Mouse (Mus musculus): ENCODE results near the gene Ppp3cb. TPM values are rescaled to one million over a fixed set of nuclear protein-coding genes. Genes with fewer than 3 reads are reported as not detected.

Ppp3cb gene
- 8.3 and 20.8 TPM in 2 replicates for polyA plus RNA-seq (2012; rRNA removed; ENCODE audit: low replicate concordance)

DNA sequence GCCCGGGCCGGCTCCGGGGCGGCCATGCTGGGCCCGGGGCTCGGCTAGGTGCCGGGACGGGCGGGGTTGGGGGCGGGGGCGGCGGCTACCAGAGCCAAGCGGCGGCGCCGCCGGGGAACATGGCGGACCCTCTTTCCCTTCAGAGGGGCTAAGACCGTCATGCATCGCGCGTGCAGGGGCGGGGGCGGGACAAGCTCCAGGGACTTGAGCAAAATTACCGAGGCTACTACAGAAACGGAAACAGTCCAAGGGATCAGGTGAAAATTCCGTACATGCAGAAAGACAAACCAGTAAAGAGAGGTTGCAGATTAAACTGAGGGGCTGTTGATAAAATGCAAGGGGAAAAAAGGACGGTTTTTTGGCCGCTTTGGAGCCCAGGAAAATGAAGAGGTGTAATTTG, at the start of gene Ppp3cb:
Ppp3cb (minus strand) TSS at position 159 of the 400 bp plus-strand sequence.

DNA sequence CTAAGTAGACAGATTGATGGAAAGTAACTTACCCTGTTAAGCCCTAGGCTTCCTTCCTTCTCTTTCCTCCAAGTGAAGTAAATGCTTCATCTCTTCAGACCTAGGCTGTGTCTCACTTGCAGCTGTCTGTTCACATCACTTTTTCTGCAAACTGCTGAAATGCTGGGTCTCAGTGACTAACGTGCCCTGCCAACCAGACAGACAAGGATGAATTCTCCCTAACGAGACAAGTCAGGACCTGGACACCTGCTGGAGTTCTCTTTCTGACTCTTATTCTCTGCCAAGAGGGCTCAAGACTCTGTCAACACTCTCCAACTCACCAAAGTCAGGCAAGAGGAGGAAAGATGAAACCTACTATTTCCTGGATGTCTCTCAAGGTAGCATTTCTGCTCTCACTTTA, 49.8 kb downstream of the Ppp3cb start, which contains the start of gene Mss51:
Mss51 (minus strand) TSS at position 299 of the 400 bp plus-strand sequence.

DNA sequence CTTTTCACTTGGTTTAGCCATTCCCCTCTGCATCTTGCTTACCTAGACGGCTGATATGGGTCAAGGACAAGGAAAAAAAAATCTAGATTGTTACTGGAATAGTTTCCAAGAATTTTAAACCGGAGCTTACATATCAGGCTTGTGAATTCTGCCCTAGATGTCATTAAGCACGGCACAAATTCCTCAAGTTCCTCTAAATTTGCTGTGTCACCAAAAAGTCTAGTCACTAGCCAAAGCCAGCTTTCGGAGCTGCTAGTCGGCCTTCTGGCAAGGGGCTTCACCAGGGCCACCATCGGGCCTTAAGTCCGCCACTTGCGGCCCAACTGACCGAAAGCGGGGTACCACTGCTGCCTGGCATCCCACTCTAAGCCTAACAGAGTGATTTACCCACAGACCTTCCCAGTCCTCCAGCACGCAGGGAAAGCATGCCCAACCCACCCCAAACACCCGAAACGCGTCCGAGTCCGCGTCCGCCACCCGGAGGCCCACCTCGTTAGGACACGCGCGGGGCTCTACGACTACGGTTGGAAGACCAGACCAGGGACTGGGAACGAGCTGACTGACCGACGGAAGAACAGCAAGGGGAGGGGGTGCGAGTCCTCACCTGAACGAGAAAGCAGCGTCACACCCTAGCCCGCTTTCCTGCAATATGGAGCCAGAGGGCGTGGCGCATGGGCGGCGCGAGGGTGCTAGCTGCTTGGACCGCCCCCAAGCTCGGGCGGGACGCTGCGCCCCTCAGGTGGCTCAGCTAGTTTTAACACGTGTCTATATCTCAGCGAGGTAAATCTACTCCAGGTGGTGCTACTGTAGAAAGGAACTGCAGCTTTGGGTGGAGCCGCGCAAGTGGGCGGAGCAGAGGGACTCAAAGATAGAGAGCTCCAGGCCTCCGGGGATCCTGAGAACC, 66.8 kb downstream of the Ppp3cb start, which contains the start of gene Anxa7:
Anxa7 (minus strand) TSS at position 843 of the 904 bp plus-strand sequence.

DNA sequence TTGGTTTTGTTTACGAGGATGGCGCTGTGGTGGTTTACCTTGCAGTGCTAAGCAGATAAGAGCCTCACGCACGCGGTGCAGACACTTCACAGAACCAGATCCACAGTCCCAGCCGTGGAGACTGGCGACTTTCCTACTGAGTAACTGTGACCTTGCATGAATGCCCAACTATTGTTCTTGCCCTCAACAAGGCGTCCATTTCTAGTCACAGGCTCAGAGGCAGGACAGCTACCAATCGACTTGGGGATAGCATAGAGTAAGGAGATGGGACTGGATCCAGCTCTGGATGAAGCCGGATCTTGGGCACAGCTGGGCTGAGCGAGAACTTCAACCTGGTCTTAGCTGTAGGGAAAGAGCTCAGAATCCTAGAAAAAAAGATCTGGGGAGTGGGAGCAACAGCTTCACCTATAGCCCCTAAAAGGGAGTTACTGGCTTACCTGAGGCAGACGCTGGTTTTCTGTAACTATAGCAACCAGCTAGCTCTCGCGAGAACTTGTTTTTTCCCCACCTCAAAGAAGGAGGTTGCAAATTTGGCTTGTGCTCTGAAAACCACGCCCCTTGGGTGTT, 94.5 kb downstream of the Ppp3cb start, which contains the start of gene Cfap70:
Cfap70 (minus strand) TSS at position 462 of the 567 bp plus-strand sequence.

Other genes with a start within 250 kb of the Ppp3cb start
- gene Ecd, start 198.5 kb downstream of the Ppp3cb start, polyA plus RNA-seq (2012; rRNA removed; ENCODE audit: low replicate concordance): 14.6 and 20.5 TPM in 2 replicates
- 25.0 and 37.1 TPM in 2 replicates for gene Fam149b, start 198.4 kb downstream of the Ppp3cb start, polyA plus RNA-seq (2012; rRNA removed; ENCODE audit: low replicate concordance)
- 8.0 and 34.0 TPM in 2 replicates for gene Dnajc9, start 157.7 kb downstream of the Ppp3cb start, polyA plus RNA-seq (2012; rRNA removed; ENCODE audit: low replicate concordance)
- gene Mrps16, start 152.9 kb downstream of the Ppp3cb start, polyA plus RNA-seq (2012; rRNA removed; ENCODE audit: low replicate concordance): 51.6 and 55.1 TPM in 2 replicates
- 0.09 TPM in 1 of 2 replicates, not detected in the other for gene Cfap70, start 94.3 kb downstream of the Ppp3cb start, polyA plus RNA-seq (2012; rRNA removed; ENCODE audit: low replicate concordance)
- gene Anxa7, start 66.4 kb downstream of the Ppp3cb start, polyA plus RNA-seq (2012; rRNA removed; ENCODE audit: low replicate concordance): 87.8 and 94.9 TPM in 2 replicates
- gene Mss51, start 49.7 kb downstream of the Ppp3cb start, polyA plus RNA-seq (2012; rRNA removed; ENCODE audit: low replicate concordance): 0.31 and 1.4 TPM in 2 replicates
- gene Usp54, start 94.5 kb upstream of the Ppp3cb start, polyA plus RNA-seq (2012; rRNA removed; ENCODE audit: low replicate concordance): 3.4 and 7.4 TPM in 2 replicates
- gene Myoz1, start 110.0 kb upstream of the Ppp3cb start, polyA plus RNA-seq (2012; rRNA removed; ENCODE audit: low replicate concordance): 0.13 and 386 TPM in 2 replicates
- 0.12 and 14.1 TPM in 2 replicates for gene Synpo2l, start 121.8 kb upstream of the Ppp3cb start, polyA plus RNA-seq (2012; rRNA removed; ENCODE audit: low replicate concordance)
- 267 and 287 TPM in 2 replicates for gene Sec24c, start 127.7 kb upstream of the Ppp3cb start, polyA plus RNA-seq (2012; rRNA removed; ENCODE audit: low replicate concordance)
- gene Fut11, start 148.4 kb upstream of the Ppp3cb start, polyA plus RNA-seq (2012; rRNA removed; ENCODE audit: low replicate concordance): 15.7 and 38.8 TPM in 2 replicates
- gene Chchd1, start 156.4 kb upstream of the Ppp3cb start, polyA plus RNA-seq (2012; rRNA removed; ENCODE audit: low replicate concordance): 14.6 and 33.2 TPM in 2 replicates
- gene Zswim8, start 161.0 kb upstream of the Ppp3cb start, polyA plus RNA-seq (2012; rRNA removed; ENCODE audit: low replicate concordance): 245 and 268 TPM in 2 replicates
- 47.3 and 61.9 TPM in 2 replicates for gene Ndst2, start 188.0 kb upstream of the Ppp3cb start, polyA plus RNA-seq (2012; rRNA removed; ENCODE audit: low replicate concordance)
- gene Camk2g, start 247.5 kb upstream of the Ppp3cb start, polyA plus RNA-seq (2012; rRNA removed; ENCODE audit: low replicate concordance): 30.5 and 40.0 TPM in 2 replicates